Mouse (Mus musculus): ENCODE results near the gene Atrn.

- TF ChIP-seq TAL1 (IDR thresholded peaks at IDR 0.05; ENCODE audit: low read length): no peak
- no peak for TF ChIP-seq GATA1 (IDR thresholded peaks at IDR 0.05; ENCODE audit: low read length)
These were observed 86.5 kb downstream of the Atrn start for GRCm38 (mm10) chr2:130992818-130993217.
